Mouse (Mus musculus) MEL (cell line): ENCODE results near the gene Accs. TPM values are rescaled to one million over a fixed set of nuclear protein-coding genes. Genes with fewer than 3 reads are reported as not detected.

ENCODE experiments used
- DNase-seq: peaks from one replicate; pipeline ENCODE4 v3.0.0; 2011; ENCODE audit warnings: low read depth, low spot score
- H3K27ac ChIP-seq: 2 replicates; pipeline ENCODE4 v1.5.1; 2012; ENCODE audit warnings: low read depth, mild to moderate bottlenecking, control low read depth, low read length, moderate library complexity; ENCODE audit not compliant: control insufficient read depth
- H3K27me3 ChIP-seq, 2 experiments: fragments of 150-350 bp in 1 of 2; sonication (generic) in 1 of 2; 2 replicates each; pipeline ENCODE4 v1.6.1; 2012; ENCODE audit warnings: low read length in 2 of 2, mild to moderate bottlenecking in 2 of 2, improper control_type of control experiment in 1 of 2, moderate library complexity in 1 of 2; ENCODE audit not compliant: insufficient read depth in 2 of 2, control insufficient read depth in 1 of 2
- H3K36me3 ChIP-seq, 2 experiments: 2 replicates each; pipeline ENCODE4 v1.6.1; 2012 to 2014; ENCODE audit warnings: low read length in 2 of 2, improper control_type of control experiment in 1 of 2, inconsistent platforms in 1 of 2, mild to moderate bottlenecking in 1 of 2; ENCODE audit not compliant: insufficient read depth in 2 of 2, control insufficient read depth in 1 of 2
- H3K4me1 ChIP-seq, 2 experiments: fragments of 150-350 bp in 1 of 2; sonication (generic) in 1 of 2; 2 replicates each; pipeline ENCODE4 v1.6.1; 2012; ENCODE audit warnings: low read length in 2 of 2, improper control_type of control experiment in 1 of 2, mild to moderate bottlenecking in 1 of 2; ENCODE audit not compliant: insufficient read depth in 2 of 2, control insufficient read depth in 1 of 2
- H3K4me3 ChIP-seq, 2 experiments: fragments of 150-350 bp in 1 of 2; sonication (generic) in 1 of 2; 2 replicates each; pipeline ENCODE4 v1.5.1; 2012; ENCODE audit warnings: low read depth in 2 of 2, low read length in 2 of 2, mild to moderate bottlenecking in 2 of 2, moderate library complexity in 2 of 2, control low read depth in 1 of 2, improper control_type of control experiment in 1 of 2; ENCODE audit not compliant: control insufficient read depth in 1 of 2, insufficient read depth in 1 of 2
- H3K79me2 ChIP-seq: 2 replicates; pipeline ENCODE4 v1.6.1; 2012; ENCODE audit warnings: mild to moderate bottlenecking, low read length, moderate library complexity; ENCODE audit not compliant: control insufficient read depth, poor library complexity, insufficient read depth
- H3K9ac ChIP-seq: 2 replicates; pipeline ENCODE4 v1.6.1; 2012; ENCODE audit warnings: low read depth, mild to moderate bottlenecking, control low read depth, low read length, moderate library complexity; ENCODE audit not compliant: control insufficient read depth, poor library complexity, severe bottlenecking
- H3K9me3 ChIP-seq: fragments of 150-350 bp; sonication (generic); replicated peaks from 2 replicates; pipeline ENCODE4 v1.6.1; 2012; ENCODE audit warnings: mild to moderate bottlenecking, low read length, improper control_type of control experiment, moderate library complexity; ENCODE audit not compliant: insufficient read depth
- BHLHE40 ChIP-seq: IDR thresholded peaks from 2 replicates; pipeline ENCODE4 v1.6.1; 2012; ENCODE audit warnings: low read depth, mild to moderate bottlenecking, inconsistent platforms, low read length, improper control_type of control experiment, borderline replicate concordance
- CHD2 ChIP-seq: IDR thresholded peaks from 2 replicates; pipeline ENCODE4 v1.6.1; 2011; ENCODE audit warnings: low read length, improper control_type of control experiment
- CTCF ChIP-seq, 3 experiments: IDR thresholded peaks in 2 of 3; conservative IDR thresholded peaks in 1 of 3; 2 replicates each; pipeline ENCODE4 v1.5.1; 2011 to 2012; ENCODE audit warnings: low read length in 3 of 3, low read depth in 2 of 3, mild to moderate bottlenecking in 2 of 3, improper control_type of control experiment in 1 of 3, inconsistent platforms in 1 of 3, mixed read lengths in 1 of 3, moderate library complexity in 1 of 3; ENCODE audit not compliant: control insufficient read depth in 1 of 3, insufficient read depth in 1 of 3, poor library complexity in 1 of 3, severe bottlenecking in 1 of 3
- ELF1 ChIP-seq: IDR thresholded peaks from 2 replicates; pipeline ENCODE4 v1.6.1; 2014; ENCODE audit warnings: low read depth, mild to moderate bottlenecking, inconsistent platforms, low read length, improper control_type of control experiment, moderate library complexity
- KAT2A ChIP-seq: conservative IDR thresholded peaks from 2 replicates; pipeline ENCODE4 v1.6.1; 2012; ENCODE audit warnings: low read depth, low read length, improper control_type of control experiment, inconsistent platforms
- MAZ ChIP-seq: IDR thresholded peaks from 2 replicates; pipeline ENCODE4 v1.6.1; 2012; ENCODE audit warnings: low read depth, mild to moderate bottlenecking, inconsistent platforms, low read length, improper control_type of control experiment
- MXI1 ChIP-seq: IDR thresholded peaks from 2 replicates; pipeline ENCODE4 v1.6.1; 2011; ENCODE audit warnings: mild to moderate bottlenecking, low read depth, low read length, improper control_type of control experiment
- MYC ChIP-seq: IDR thresholded peaks from 2 replicates; pipeline ENCODE4 v1.6.1; 2011; ENCODE audit warnings: low read depth, mild to moderate bottlenecking, low read length, improper control_type of control experiment, moderate library complexity
- NRF1 ChIP-seq: IDR thresholded peaks from 2 replicates; pipeline ENCODE4 v1.6.1; 2014; ENCODE audit warnings: low read depth, mild to moderate bottlenecking, inconsistent platforms, low read length, improper control_type of control experiment, moderate library complexity; ENCODE audit not compliant: poor library complexity, insufficient read depth, severe bottlenecking
- POLR2AphosphoS2 ChIP-seq: IDR thresholded peaks from 2 replicates; pipeline ENCODE4 v1.6.1; 2011; ENCODE audit warnings: low read length, improper control_type of control experiment
- RAD21 ChIP-seq: IDR thresholded peaks from 2 replicates; pipeline ENCODE4 v1.6.1; 2011; ENCODE audit warnings: mild to moderate bottlenecking, low read depth, low read length, improper control_type of control experiment
- RCOR1 ChIP-seq: IDR thresholded peaks from 2 replicates; pipeline ENCODE4 v1.6.1; 2012; ENCODE audit warnings: low read depth, mild to moderate bottlenecking, inconsistent platforms, low read length, improper control_type of control experiment
- SMC3 ChIP-seq: IDR thresholded peaks from 2 replicates; pipeline ENCODE4 v1.6.1; 2011; ENCODE audit warnings: low read depth, low read length, improper control_type of control experiment
- TCF12 ChIP-seq: IDR thresholded peaks from 2 replicates; pipeline ENCODE4 v1.6.1; 2014; ENCODE audit warnings: low read depth, mild to moderate bottlenecking, inconsistent platforms, low read length, improper control_type of control experiment, moderate library complexity
- UBTF ChIP-seq: IDR thresholded peaks from 2 replicates; pipeline ENCODE4 v1.6.1; 2012; ENCODE audit warnings: low read depth, mild to moderate bottlenecking, inconsistent platforms, low read length, improper control_type of control experiment, moderate library complexity, borderline replicate concordance; ENCODE audit not compliant: insufficient read depth
- USF2 ChIP-seq, 2 experiments: IDR thresholded peaks; 2 replicates each; pipeline ENCODE4 v1.6.1; 2011 to 2012; ENCODE audit warnings: improper control_type of control experiment in 2 of 2, low read length in 2 of 2, borderline replicate concordance in 1 of 2, inconsistent platforms in 1 of 2, low read depth in 1 of 2, mild to moderate bottlenecking in 1 of 2; ENCODE audit not compliant: insufficient read depth in 1 of 2
- ZKSCAN1 ChIP-seq: IDR thresholded peaks from 2 replicates; pipeline ENCODE4 v1.6.1; 2012; ENCODE audit warnings: low read depth, mild to moderate bottlenecking, inconsistent platforms, low read length, improper control_type of control experiment, moderate library complexity
- polyA plus RNA-seq, 2 experiments: library from polyadenylated mRNA; stranded (reverse) in 1 of 2; unstranded in 1 of 2; fragments of >175 nt in 1 of 2; fragments of >200 nt in 1 of 2; gene quantifications; 2 replicates each; pipeline versions ENCODE4 v1.2.1 to v1.2.4; 2012; ENCODE audit warnings: low replicate concordance in 2 of 2, low read depth in 1 of 2; ENCODE audit not compliant: insufficient read length in 2 of 2, insufficient read depth in 1 of 2, missing spikeins in 1 of 2
- total RNA-seq: library from RNA; depleted of rRNA; stranded (reverse); fragments of 300-350 nt; gene quantifications from 2 replicates; pipeline ENCODE4 v1.2.3, GENCODE M21; 2012

Accs gene
- total and polyA plus RNA-seq, 3 experiments, result 1.0 to 4.5 TPM; not detected in 1

- Histone ChIP-seq H3K79me2 (no peaks in the 10 kb centered on the region), H3K27me3 (no peaks in the 10 kb centered on the region), H3K9ac (no peak overlapping the region), H3K4me3 (no peak overlapping the region), H3K36me3 (peaks cover 0 to 3% of the 10 kb centered on the region in 2 experiments; a peak in 1 of 4 replicates), H3K27ac (no peak overlapping the region), H3K9me3 (no peaks in the 10 kb centered on the region), H3K4me1 (no peaks in the 10 kb centered on the region)
- peak; percentile 80 for DNase-seq
- TF ChIP-seq CTCF (IDR thresholded peaks at IDR 0.05 in 2 of 3, conservative IDR thresholded peaks at IDR 0.05 in 1 of 3; ENCODE audit: control insufficient read depth in 1 of 3, insufficient read depth in 1 of 3, low read depth in 2 of 3, low read length in 3 of 3, poor library complexity in 1 of 3, severe bottlenecking in 1 of 3) (peak; percentile 85 to 95 (median 88)), RAD21 (peak; percentile 7), MYC (no peak), SMC3 (peak; percentile 55)
Observed at GRCm38 (mm10) chr2:93811812-93812211, 37.9 kb downstream of the Accs start.

DNA sequence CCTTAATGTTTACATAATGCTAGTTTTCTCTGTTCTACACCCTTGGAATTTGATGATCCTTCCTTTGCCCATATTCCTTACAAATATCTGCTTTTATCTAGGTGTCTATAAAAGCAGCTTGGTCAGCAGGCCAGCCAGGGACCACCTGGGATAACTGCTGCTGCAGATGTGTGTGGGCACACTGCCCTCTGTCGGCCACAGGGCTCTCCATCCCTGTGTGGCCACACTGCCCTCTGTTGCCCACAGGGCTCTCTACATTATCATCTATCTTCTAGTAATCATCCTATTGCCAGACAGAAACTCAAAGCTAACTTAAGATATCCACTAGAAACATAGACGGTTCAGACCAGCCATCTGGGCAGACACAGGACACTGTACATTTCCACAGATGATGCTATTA is 39.8 kb downstream of the Accs start:
- TF ChIP-seq MAZ (no peak), POLR2AphosphoS2 (no peak), BHLHE40 (no peak), USF2 (IDR thresholded peaks at IDR 0.05; ENCODE audit: borderline replicate concordance in 1 of 2, insufficient read depth in 1 of 2, low read depth in 1 of 2, low read length in 2 of 2) (no peak), ZKSCAN1 (no peak), UBTF (no peak), CHD2 (no peak), TCF12 (no peak), RCOR1 (no peak), CTCF (IDR thresholded peaks at IDR 0.05 in 2 of 3, conservative IDR thresholded peaks at IDR 0.05 in 1 of 3; ENCODE audit: control insufficient read depth in 1 of 3, insufficient read depth in 1 of 3, low read depth in 2 of 3, low read length in 3 of 3, poor library complexity in 1 of 3, severe bottlenecking in 1 of 3) (peak; percentile 27 to 82 (median 64); a peak in 5 of 6 replicates), MXI1 (no peak), RAD21 (peak; percentile 1), ELF1 (no peak), KAT2A (no peak), NRF1 (no peak)
- TF ChIP-seq, all 39 proteins: peak for 2
- H3K4me3 ChIP-seq, result no peak overlapping the region
- H3K9ac ChIP-seq, result no peak overlapping the region
- no peak for DNase-seq
- no peaks in the 10 kb centered on the region for H3K27me3 ChIP-seq
- H3K4me1 ChIP-seq, result no peaks in the 10 kb centered on the region
- H3K79me2 ChIP-seq, result no peaks in the 10 kb centered on the region
- H3K9me3 ChIP-seq, result no peaks in the 10 kb centered on the region
- no peak overlapping the region for H3K27ac ChIP-seq
- H3K36me3 ChIP-seq, result peaks cover 0 to 3% of the 10 kb centered on the region in 2 experiments; a peak in 1 of 4 replicates
